In the genomic region with DNA sequence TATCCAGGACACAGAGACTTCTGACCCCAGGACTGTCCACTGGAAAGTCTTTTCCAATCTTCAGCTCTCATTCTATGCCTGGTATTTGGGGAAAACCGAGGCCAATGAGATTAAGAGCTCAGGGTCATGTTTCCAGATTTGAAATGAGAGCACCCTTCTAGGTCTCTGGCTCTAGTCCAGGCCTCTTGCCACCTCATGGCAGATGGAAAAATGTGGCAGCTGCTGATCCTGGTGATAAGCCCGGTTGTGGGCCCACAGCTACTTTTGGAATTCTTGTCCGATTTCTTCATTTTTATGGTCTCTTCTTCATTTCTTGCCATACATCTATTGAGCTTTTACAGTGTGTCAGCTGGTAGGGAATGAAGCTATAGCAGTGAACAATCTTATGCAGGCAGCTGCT, we compare ENCODE assay signal across 24 mouse cellular contexts. TPM values are rescaled to one million over a fixed set of nuclear protein-coding genes. Genes with fewer than 3 reads are reported as not detected.
DNase-seq lines count a peak whose midpoint lies in the region; ATAC-seq and TF ChIP-seq lines count a peak whose summit lies in the region.
"Had no signal": no experiment of that assay in that cellular context is flagged by ENCODE, and none has a peak within 500 bp of the region (broad histone marks: within the 10 kb centered on the region; RNA-seq: fewer than 3 reads in every experiment).

No protein-coding gene starts in this region.

- peak; percentile 48; the same call in 1 of the 2 replicates for ATAC-seq in limb, embryonic 13.5 days (ENCODE audit: low FRiP score, low read depth)
- no peak for ATAC-seq in megakaryocyte progenitor cell, adult 5-6 weeks (replicated peaks; ENCODE audit: poor library complexity)
- ATAC-seq: activated CD4-positive, CD25-positive, alpha-beta regulatory T cell, adult 4 months; forebrain, embryonic 15.5 days; intestine, postnatal 0 days; liver, postnatal 0 days had no signal

- H3K36me3 ChIP-seq in limb, embryonic 13.5 days, result no peaks in the 10 kb centered on the region
- no peaks in the 10 kb centered on the region for H3K36me3 ChIP-seq in limb, embryonic 10.5 days
- H3K36me3 ChIP-seq in myocyte (ENCODE audit: control insufficient read depth, insufficient read depth), result peaks cover 1% of the 10 kb centered on the region
- H3K36me3 ChIP-seq: forebrain, embryonic 15.5 days; hindbrain, embryonic 10.5 days; midbrain, embryonic 12.5 days; neural tube, embryonic 12.5 days; stomach, embryonic 15.5 days had no signal

- no peaks in the 10 kb centered on the region for H3K9me3 ChIP-seq in limb, embryonic 13.5 days
- H3K9me3 ChIP-seq in limb, embryonic 10.5 days (replicated peaks), result no peaks in the 10 kb centered on the region
- H3K9me3 ChIP-seq: forebrain, embryonic 15.5 days; heart, embryonic 12.5 days; hindbrain, embryonic 10.5 days; midbrain, embryonic 12.5 days; neural tube, embryonic 12.5 days; stomach, embryonic 15.5 days had no signal

- H3K4me1 ChIP-seq in limb, embryonic 13.5 days, result peaks cover 22% of the 10 kb centered on the region
- no peaks in the 10 kb centered on the region for H3K4me1 ChIP-seq in limb, embryonic 10.5 days
- H3K4me1 ChIP-seq: forebrain, embryonic 15.5 days; heart, embryonic 12.5 days; hindbrain, embryonic 10.5 days; midbrain, embryonic 12.5 days; neural tube, embryonic 12.5 days; stomach, embryonic 15.5 days had no signal

- H3K4me2 ChIP-seq in limb, embryonic 13.5 days (replicated peaks), result no peak overlapping the region
- peak overlapping the region; percentile 65 for H3K4me2 ChIP-seq in myocyte (ENCODE audit: low read depth)
- H3K4me2 ChIP-seq: forebrain, embryonic 15.5 days; heart, embryonic 12.5 days; midbrain, embryonic 12.5 days; neural tube, embryonic 12.5 days; stomach, embryonic 15.5 days had no signal

- no peak for TF ChIP-seq POLR2A in myocyte (IDR thresholded peaks at IDR 0.05; ENCODE audit: insufficient read length, low read depth)

- H3K27me3 ChIP-seq in limb, embryonic 13.5 days, result no peaks in the 10 kb centered on the region
- no peaks in the 10 kb centered on the region for H3K27me3 ChIP-seq in limb, embryonic 10.5 days (ENCODE audit: low read depth, poor library complexity, severe bottlenecking)
- no peaks in the 10 kb centered on the region for H3K27me3 ChIP-seq in myocyte (ENCODE audit: control insufficient read depth, insufficient read depth, insufficient read length)
- H3K27me3 ChIP-seq: forebrain, embryonic 15.5 days; heart, embryonic 12.5 days; midbrain, embryonic 12.5 days; neural tube, embryonic 12.5 days; stomach, embryonic 15.5 days had no signal

- H3K79me2 ChIP-seq in myocyte (ENCODE audit: control insufficient read depth, insufficient read depth), result peaks cover 27% of the 10 kb centered on the region

- 67% methylated on average over 3 of the region's 3 CpGs for WGBS in limb, embryonic 13.5 days
- WGBS in limb, embryonic 10.5 days, result 91% methylated on average over 3 of the region's 3 CpGs

- H3K9ac ChIP-seq in limb, embryonic 13.5 days, result no peak overlapping the region
- H3K9ac ChIP-seq: forebrain, embryonic 15.5 days; heart, embryonic 12.5 days; liver, postnatal 0 days; midbrain, embryonic 12.5 days; neural tube, embryonic 12.5 days; stomach, embryonic 15.5 days had no signal

- H3K4me3 ChIP-seq in limb, embryonic 13.5 days, result no peak overlapping the region
- no peak overlapping the region for H3K4me3 ChIP-seq in limb, embryonic 10.5 days
- H3K4me3 ChIP-seq in myocyte, result no peak overlapping the region
- H3K4me3 ChIP-seq: forebrain, embryonic 15.5 days; heart, embryonic 12.5 days; hindbrain, embryonic 10.5 days; midbrain, embryonic 12.5 days; neural tube, embryonic 12.5 days; stomach, embryonic 15.5 days had no signal

- no peak overlapping the region for H3ac ChIP-seq in myocyte (ENCODE audit: control insufficient read depth, insufficient read length)

- no peak overlapping the region for H3K27ac ChIP-seq in limb, embryonic 13.5 days
- no peak overlapping the region for H3K27ac ChIP-seq in limb, embryonic 10.5 days
- H3K27ac ChIP-seq: forebrain, embryonic 15.5 days; hindbrain, embryonic 10.5 days; midbrain, embryonic 12.5 days; neural tube, embryonic 12.5 days; stomach, embryonic 15.5 days had no signal

- DNase-seq in cerebellum, postnatal 10 days, result peak; percentile 77 to 81
- no peak for DNase-seq in cerebellum, postnatal 25 days
- DNase-seq in limb, embryonic 10.5 days (ENCODE audit: low spot score), result no peak
- peak; percentile 43 for DNase-seq in adrenal gland, postnatal 10 days
- DNase-seq: cerebellum, postnatal 36 days; embryo, embryonic 11 days; gastrocnemius, postnatal 10 days; heart, postnatal 10 days; kidney, postnatal 25 days; liver, postnatal 0 days; lung, postnatal 10 days; right cerebral cortex, postnatal 14 days; thymus, postnatal 25 days had no signal

TF ChIP-seq in myocyte, 11 proteins besides CTCF, POLR2A, EP300 and RAD21:
- TF ChIP-seq TCF12 (IDR thresholded peaks at IDR 0.05; ENCODE audit: insufficient read depth, poor library complexity, severe bottlenecking) (peak; percentile 90), MAX (IDR thresholded peaks at IDR 0.05; ENCODE audit: low read depth) (no peak), CEBPB (IDR thresholded peaks at IDR 0.05; ENCODE audit: insufficient read depth, poor library complexity, severe bottlenecking) (0 out of 2 replicates have a peak, but pooled peaks have one; percentile 37), E2F4 (IDR thresholded peaks at IDR 0.05; ENCODE audit: insufficient read depth) (no peak), TCF3 (IDR thresholded peaks at IDR 0.05; ENCODE audit: insufficient read length, low read depth) (peak; percentile 45), SRF (IDR thresholded peaks at IDR 0.05; ENCODE audit: control insufficient read depth, insufficient read length, low read depth) (no peak), USF1 (IDR thresholded peaks at IDR 0.05; ENCODE audit: low read depth) (no peak), POLR2AphosphoS2 (IDR thresholded peaks at IDR 0.05; ENCODE audit: insufficient read length, low read depth) (no peak), MYOG (IDR thresholded peaks at IDR 0.05; ENCODE audit: control insufficient read depth in 1 of 3, insufficient read depth in 1 of 3, insufficient read length in 2 of 3, low read depth in 2 of 3) (peak; percentile 21 to 84 (median 57)), MYOD1 (IDR thresholded peaks at IDR 0.05; ENCODE audit: control insufficient read depth in 1 of 3, insufficient read length in 2 of 3, low read depth in 2 of 3) (peak; percentile 76 to 88 (median 87))

RNA-seq across cellular contexts. Expression of a gene that starts 42.0 kb away (rescaled TPM):
- 4.3 and 5.1 TPM in 2 replicates for polyA plus RNA-seq in limb, embryonic 13.5 days (2015; fragmentation: Nextera tagmentation; extraction: Ambion mirVana)
- 1.3 and 1.5 TPM in 2 replicates for polyA plus RNA-seq in limb, embryonic 10.5 days (2016; fragmentation: Nextera tagmentation; extraction: Ambion mirVana)
- total RNA-seq in adrenal gland, postnatal 10 days (2021), result 1 to 10 TPM; 4.3 to 5.1 TPM
- not detected for polyA plus RNA-seq in myocyte (2012; fragmentation: generic; extraction: Trizol)
- total RNA-seq in megakaryocyte progenitor cell, adult 5-6 weeks (2015), result 9.3 and 12.0 TPM in 2 replicates
- 10.4 and 10.6 TPM in 2 replicates for total RNA-seq in megakaryocyte progenitor cell, adult 5-6 weeks (2017)

RNA-seq across cellular contexts. Expression of a gene that starts 57.5 kb away (rescaled TPM):
- 6.6 and 6.7 TPM in 2 replicates for polyA plus RNA-seq in limb, embryonic 13.5 days (2015; fragmentation: Nextera tagmentation; extraction: Ambion mirVana)
- polyA plus RNA-seq in limb, embryonic 10.5 days (2016; fragmentation: Nextera tagmentation; extraction: Ambion mirVana), result 0.51 and 0.60 TPM in 2 replicates
- total RNA-seq in adrenal gland, postnatal 10 days (2021), result 1 to 10 TPM; 8.4 to 9.0 TPM
- 7.6 TPM for polyA plus RNA-seq in myocyte (2012; fragmentation: generic; extraction: Trizol)
- 4.6 and 5.8 TPM in 2 replicates for total RNA-seq in megakaryocyte progenitor cell, adult 5-6 weeks (2015)
- total RNA-seq in megakaryocyte progenitor cell, adult 5-6 weeks (2017), result 3.2 and 4.7 TPM in 2 replicates

Comparison
In these comparisons a context has a peak if more than half of its experiments do, and no peak if none do; other contexts are left out.
1. DNase-seq: peak in cerebellum, postnatal 10 days (2 of 2) and adrenal gland, postnatal 10 days (single experiment); none in cerebellum, postnatal 25 days (0 of 2) and limb, embryonic 10.5 days (single experiment).